Mouse (Mus musculus) hindbrain, embryonic 16.5 days (tissue): ENCODE measurements around the gene Grm7. TPM values are rescaled to one million over a fixed set of nuclear protein-coding genes. Genes with fewer than 3 reads are reported as not detected.

Experiments
- ATAC-seq: fragments of 200-750 bp; cut with Nextera tagmentation; 2 replicates; pipeline ENCODE4 v1.8.0; 2017; ENCODE audit warnings: moderate TSS enrichment, moderate library complexity
- H3K27ac ChIP-seq: fragments of 300-500 bp; sonication (generic); 2 replicates; pipeline ENCODE4 v1.5.1; 2014; ENCODE audit warnings: low read depth, mild to moderate bottlenecking, control low read depth, low read length, moderate library complexity
- H3K27me3 ChIP-seq: fragments of 300-500 bp; sonication (generic); replicated peaks from 2 replicates; pipeline ENCODE4 v1.6.1; 2014; ENCODE audit warnings: low read length; ENCODE audit not compliant: control insufficient read depth, insufficient read depth
- H3K36me3 ChIP-seq: fragments of 300-500 bp; sonication (generic); 2 replicates; pipeline ENCODE4 v1.6.1; 2014; ENCODE audit warnings: mild to moderate bottlenecking, low read length, moderate library complexity, mixed read lengths; ENCODE audit not compliant: control insufficient read depth, insufficient read depth
- H3K4me1 ChIP-seq: fragments of 300-500 bp; sonication (generic); 2 replicates; pipeline ENCODE4 v1.6.1; 2014; ENCODE audit warnings: low read depth, low read length; ENCODE audit not compliant: control insufficient read depth, insufficient read depth
- H3K4me2 ChIP-seq: fragments of 300-500 bp; sonication (generic); 2 replicates; pipeline ENCODE4 v1.6.1; 2014; ENCODE audit warnings: mild to moderate bottlenecking, low read length, control low read depth, moderate library complexity
- H3K4me3 ChIP-seq: fragments of 300-500 bp; sonication (generic); 2 replicates; pipeline ENCODE4 v1.5.1; 2014; ENCODE audit warnings: mild to moderate bottlenecking, low read length, control low read depth, moderate library complexity
- H3K9ac ChIP-seq: fragments of 300-500 bp; sonication (generic); 2 replicates; pipeline ENCODE4 v1.6.1; 2014; ENCODE audit warnings: low read depth, mild to moderate bottlenecking, control low read depth, low read length, moderate library complexity
- H3K9me3 ChIP-seq: fragments of 300-500 bp; sonication (generic); 2 replicates; pipeline ENCODE4 v1.6.1; 2014; ENCODE audit warnings: mild to moderate bottlenecking, low read length, moderate library complexity; ENCODE audit not compliant: control insufficient read depth
- WGBS: fragments of 180-500 bp; shearing (Covaris S2); extraction: QIAGEN DNeasy Blood & Tissue Kit; methylation state at CpG from one replicate; pipeline ENCODE4 v1.1.7; 2014; 5-methylcytosine and 5-hydroxymethylcytosine counted together
- polyA plus RNA-seq: library from polyadenylated mRNA; unstranded; fragments of >200 nt; fragmentation: Nextera tagmentation; extraction: Ambion mirVana; gene quantifications from 2 replicates; pipeline ENCODE4 v1.2.1, GENCODE M21; 2015

Grm7 gene
- polyA plus RNA-seq, 1 experiment from 2014 or later: 42.3 TPM

DNA sequence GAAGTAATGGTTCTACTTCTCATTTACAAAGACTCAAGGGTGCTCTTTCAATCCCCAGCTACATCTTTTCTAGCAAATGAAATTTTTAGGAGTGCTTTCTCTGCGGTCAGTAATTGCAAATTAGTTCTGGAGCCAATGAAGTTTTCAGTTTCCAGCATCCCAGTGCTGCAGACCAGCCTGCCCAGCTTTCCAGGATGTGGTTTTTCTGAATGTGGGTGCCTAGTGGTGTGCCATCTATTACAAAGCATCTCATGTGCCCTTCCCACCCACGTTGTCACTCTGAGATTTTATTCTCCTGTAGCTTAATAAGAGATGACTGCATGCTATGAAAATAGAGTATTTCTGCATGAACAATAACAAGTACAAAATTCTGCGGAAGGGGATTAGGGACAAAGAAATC lies 612.9 kb downstream of the Grm7 start:
- H3K4me3 ChIP-seq: no peak overlapping the region
- H3K27ac ChIP-seq: no peak overlapping the region
- H3K27me3 ChIP-seq: no peaks in the 10 kb centered on the region
- H3K4me1 ChIP-seq: no peaks in the 10 kb centered on the region
- no peak overlapping the region for H3K4me2 ChIP-seq
- H3K9me3 ChIP-seq: no peaks in the 10 kb centered on the region
- H3K9ac ChIP-seq: no peak overlapping the region
- 54% methylated on average over 3 of the region's 3 CpGs for WGBS
- no peak for ATAC-seq
- H3K36me3 ChIP-seq: no peaks in the 10 kb centered on the region

DNA sequence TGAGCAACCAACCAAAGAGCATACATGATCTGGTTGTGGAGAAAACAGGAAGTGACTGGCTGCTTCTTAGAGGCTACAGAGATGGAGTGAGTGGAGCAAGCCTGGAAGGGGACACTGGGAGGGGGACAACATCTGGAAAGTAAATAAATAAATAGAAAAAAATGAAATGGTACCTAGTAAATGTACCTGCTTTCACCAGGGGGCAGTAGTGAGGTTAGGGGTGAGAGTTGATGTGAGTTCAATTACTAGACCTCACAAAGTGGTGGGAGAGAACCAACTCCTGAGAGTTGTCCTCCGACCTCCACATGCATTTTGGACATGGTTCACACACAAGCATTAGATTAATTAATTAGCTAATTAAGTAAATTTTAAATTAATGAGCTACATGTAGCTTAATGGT lies 615.8 kb downstream of the Grm7 start:
- no peak overlapping the region for H3K27ac ChIP-seq
- H3K27me3 ChIP-seq: no peaks in the 10 kb centered on the region
- no peak for ATAC-seq
- H3K4me1 ChIP-seq: no peaks in the 10 kb centered on the region
- no peak overlapping the region for H3K4me3 ChIP-seq
- no peaks in the 10 kb centered on the region for H3K9me3 ChIP-seq
- no peaks in the 10 kb centered on the region for H3K36me3 ChIP-seq
- WGBS: 90% methylated on average over 1 of the region's 1 CpGs
- H3K4me2 ChIP-seq: no peak overlapping the region
- no peak overlapping the region for H3K9ac ChIP-seq

DNA sequence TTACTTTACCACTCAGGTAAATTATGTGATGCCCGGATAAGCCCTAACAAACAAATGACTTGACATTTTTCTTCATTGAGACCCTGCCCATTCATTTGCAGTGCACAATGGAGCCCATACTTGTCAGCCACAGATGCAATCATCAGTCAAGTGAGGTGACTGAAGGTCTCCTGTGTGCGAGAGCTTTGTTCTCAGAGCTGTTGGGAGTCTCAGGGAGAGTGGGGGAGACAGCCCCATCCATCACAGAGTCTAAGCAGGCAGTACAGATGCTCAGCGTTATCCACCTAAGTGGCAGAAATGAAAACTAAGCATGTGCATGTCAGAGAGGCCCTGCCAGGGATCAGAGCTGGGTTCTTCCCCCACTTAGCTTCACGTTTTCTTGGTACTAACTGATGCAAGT lies 631.3 kb downstream of the Grm7 start:
- 33% methylated on average over 4 of the region's 4 CpGs for WGBS
- no peaks in the 10 kb centered on the region for H3K36me3 ChIP-seq
- no peak overlapping the region for H3K4me3 ChIP-seq
- H3K4me2 ChIP-seq: no peak overlapping the region
- no peaks in the 10 kb centered on the region for H3K27me3 ChIP-seq
- no peaks in the 10 kb centered on the region for H3K4me1 ChIP-seq
- H3K27ac ChIP-seq: no peak overlapping the region
- ATAC-seq: peak; percentile 52; the same call in 1 of the 2 replicates
- H3K9me3 ChIP-seq: no peaks in the 10 kb centered on the region
- no peak overlapping the region for H3K9ac ChIP-seq

DNA sequence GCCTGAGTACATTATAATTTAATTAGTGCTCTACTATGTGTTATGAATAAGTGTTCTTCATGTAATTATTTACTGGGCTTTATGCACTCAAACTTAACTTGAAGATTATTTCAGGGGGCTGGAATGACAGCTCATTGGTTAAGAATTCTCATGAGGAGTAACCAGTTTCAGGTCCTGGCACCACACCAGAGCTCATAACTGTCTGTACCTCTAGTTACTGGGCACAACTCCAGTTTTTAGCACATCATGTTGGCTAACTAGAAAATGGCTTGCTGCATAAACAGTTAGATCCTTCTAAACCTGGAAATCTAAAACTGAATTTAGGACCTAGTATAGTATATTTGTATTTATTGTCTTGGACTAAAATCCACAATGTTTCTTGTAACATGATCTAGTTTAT lies 633.1 kb downstream of the Grm7 start:
- H3K4me2 ChIP-seq: no peak overlapping the region
- H3K4me3 ChIP-seq: no peak overlapping the region
- no peaks in the 10 kb centered on the region for H3K4me1 ChIP-seq
- ATAC-seq: no peak
- H3K9me3 ChIP-seq: no peaks in the 10 kb centered on the region
- no peak overlapping the region for H3K27ac ChIP-seq
- no peak overlapping the region for H3K9ac ChIP-seq
- H3K36me3 ChIP-seq: no peaks in the 10 kb centered on the region
- no peaks in the 10 kb centered on the region for H3K27me3 ChIP-seq

DNA sequence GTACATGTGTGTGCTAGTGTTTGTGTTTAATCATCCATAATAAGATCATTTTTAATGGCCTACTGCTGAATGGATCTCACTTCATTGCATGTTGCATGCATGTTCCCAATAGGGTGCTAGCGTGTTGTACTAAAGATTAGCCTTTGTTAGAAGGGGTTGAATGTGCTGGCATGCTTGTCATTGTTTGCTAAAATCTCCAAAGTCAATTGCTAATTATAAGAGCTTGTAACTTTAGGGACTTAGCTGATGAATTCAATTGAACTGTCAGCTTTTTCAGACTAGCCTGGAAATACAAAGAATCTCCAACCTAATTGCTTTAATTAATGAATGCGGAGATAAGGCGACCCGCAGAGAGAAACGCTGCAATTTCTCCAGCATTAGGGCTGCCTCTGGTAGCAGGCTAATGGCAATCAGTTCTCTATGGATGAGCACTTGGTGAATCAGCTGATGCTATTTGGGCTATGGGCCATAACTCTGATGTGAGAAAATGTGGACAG lies 648.2 kb downstream of the Grm7 start:
- Histone ChIP-seq H3K4me3 (no peak overlapping the region), H3K36me3 (no peaks in the 10 kb centered on the region), H3K9me3 (no peaks in the 10 kb centered on the region), H3K27me3 (no peaks in the 10 kb centered on the region), H3K9ac (no peak overlapping the region), H3K4me2 (no peak overlapping the region), H3K27ac (no peak overlapping the region), H3K4me1 (no peaks in the 10 kb centered on the region)
- WGBS: 30% methylated on average over 5 of the region's 5 CpGs
- ATAC-seq: peak; percentile 77

DNA sequence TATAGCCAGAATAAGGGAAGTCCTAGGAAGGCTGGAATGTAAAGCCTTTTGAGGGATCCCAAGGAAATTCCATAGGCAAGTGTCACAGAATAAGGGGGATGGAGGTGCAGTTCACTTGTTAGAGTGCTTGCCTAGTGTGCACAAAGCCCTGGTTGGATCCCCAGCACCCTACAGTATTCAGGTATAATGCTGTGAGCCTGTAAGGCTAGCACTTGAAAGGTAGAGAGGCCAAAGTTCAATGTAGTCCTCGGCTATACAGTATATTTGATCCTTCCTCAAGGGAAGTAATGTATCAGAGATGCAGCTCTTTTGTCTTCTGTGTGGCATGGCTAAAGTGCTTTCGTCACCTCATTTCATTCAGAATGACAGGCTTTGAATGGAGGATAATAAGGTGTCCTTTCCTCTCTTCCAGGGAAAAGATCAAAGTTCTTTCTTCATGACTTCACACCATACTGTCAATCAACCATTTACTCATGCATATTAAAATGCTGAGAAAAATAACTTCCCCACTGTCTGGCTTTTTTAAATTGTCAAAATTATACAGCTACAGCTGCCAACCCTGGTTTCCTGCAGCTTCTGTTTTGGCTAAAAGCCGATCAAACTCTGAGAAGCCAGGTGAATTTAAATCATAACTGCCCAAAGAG lies 658.7 kb downstream of the Grm7 start:
- Histone ChIP-seq H3K4me1 (no peaks in the 10 kb centered on the region), H3K27ac (peak overlapping the region; percentile 48; the same call in 1 of the 2 replicates), H3K9me3 (no peaks in the 10 kb centered on the region), H3K27me3 (no peaks in the 10 kb centered on the region), H3K4me3 (no peak overlapping the region), H3K4me2 (no peak overlapping the region), H3K9ac (no peak overlapping the region), H3K36me3 (no peaks in the 10 kb centered on the region)
- 36% methylated on average over 3 of the region's 3 CpGs for WGBS
- ATAC-seq: no peak

DNA sequence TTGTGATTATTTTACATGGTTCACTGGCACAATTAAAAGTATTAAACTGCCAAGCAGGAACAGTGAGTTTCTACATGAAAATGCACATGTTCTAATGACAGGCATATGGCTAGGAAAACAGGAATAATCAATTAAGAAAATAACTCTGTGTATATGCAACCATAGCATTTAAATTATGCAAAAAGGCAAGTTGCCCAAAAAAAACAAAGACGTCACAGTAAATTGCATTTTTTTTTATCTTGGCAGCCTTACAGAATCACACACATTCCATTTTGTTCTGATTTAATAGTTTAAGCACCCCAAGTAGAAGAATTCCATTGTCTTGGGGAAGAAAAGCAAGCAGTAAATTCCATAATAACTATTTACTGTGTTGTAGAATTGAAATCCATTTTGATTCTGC lies 716.3 kb downstream of the Grm7 start:
- no peak for ATAC-seq
- Histone ChIP-seq H3K4me2 (no peak overlapping the region), H3K4me1 (no peaks in the 10 kb centered on the region), H3K27me3 (no peaks in the 10 kb centered on the region), H3K27ac (no peak overlapping the region), H3K9me3 (no peaks in the 10 kb centered on the region), H3K36me3 (no peaks in the 10 kb centered on the region), H3K9ac (no peak overlapping the region), H3K4me3 (no peak overlapping the region)
- WGBS: 13% methylated on average over 1 of the region's 1 CpGs

DNA sequence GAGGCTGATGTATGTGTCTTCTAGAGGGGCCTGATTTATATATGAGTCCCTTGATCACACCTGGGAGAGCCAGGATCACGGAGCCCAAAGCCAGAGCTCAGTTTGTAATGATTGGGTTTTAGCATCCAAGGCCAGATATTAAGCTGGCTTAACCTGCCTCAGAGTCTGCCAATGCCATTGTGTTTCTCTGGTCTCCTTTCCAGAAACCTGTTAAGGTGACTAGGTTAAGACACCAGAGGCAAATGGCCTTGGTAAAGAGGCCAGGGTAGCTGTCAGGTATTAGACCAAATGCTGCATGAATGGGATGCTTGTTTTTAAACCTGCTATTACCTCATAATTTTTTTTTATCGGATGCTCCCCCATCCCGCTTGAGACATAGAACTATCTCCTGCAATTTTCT lies 722.7 kb downstream of the Grm7 start:
- H3K27me3 ChIP-seq: no peaks in the 10 kb centered on the region
- H3K4me2 ChIP-seq: no peak overlapping the region
- H3K4me3 ChIP-seq: no peak overlapping the region
- no peaks in the 10 kb centered on the region for H3K36me3 ChIP-seq
- peaks cover 12% of the 10 kb centered on the region for H3K4me1 ChIP-seq
- no peak overlapping the region for H3K9ac ChIP-seq
- no peaks in the 10 kb centered on the region for H3K9me3 ChIP-seq
- no peak for ATAC-seq
- H3K27ac ChIP-seq: no peak overlapping the region
- 89% methylated on average over 3 of the region's 3 CpGs for WGBS

DNA sequence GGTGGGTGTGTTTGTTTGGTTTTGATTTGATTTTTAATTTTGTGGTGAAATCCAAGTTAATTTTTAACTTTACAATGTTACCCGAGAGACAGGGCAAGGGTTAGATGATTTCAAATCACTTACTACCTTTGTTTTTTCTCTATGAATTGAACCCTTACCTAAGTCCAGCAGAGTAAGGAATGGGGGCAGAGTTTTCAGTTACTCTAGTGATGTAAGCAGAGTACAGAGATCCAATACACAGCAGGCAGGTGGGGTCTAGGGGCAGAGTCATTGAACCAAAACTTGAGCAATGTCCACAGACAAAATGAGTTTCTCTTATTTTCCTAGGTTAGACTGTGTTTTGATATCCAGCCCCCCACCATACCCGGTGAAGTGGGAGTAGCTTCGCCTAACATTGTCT lies 723.2 kb downstream of the Grm7 start:
- Histone ChIP-seq H3K27me3 (no peaks in the 10 kb centered on the region), H3K4me2 (no peak overlapping the region), H3K27ac (no peak overlapping the region), H3K4me3 (no peak overlapping the region), H3K4me1 (peaks cover 12% of the 10 kb centered on the region), H3K9ac (no peak overlapping the region), H3K9me3 (no peaks in the 10 kb centered on the region), H3K36me3 (no peaks in the 10 kb centered on the region)
- no peak for ATAC-seq
- 83% methylated on average over 3 of the region's 3 CpGs for WGBS

DNA sequence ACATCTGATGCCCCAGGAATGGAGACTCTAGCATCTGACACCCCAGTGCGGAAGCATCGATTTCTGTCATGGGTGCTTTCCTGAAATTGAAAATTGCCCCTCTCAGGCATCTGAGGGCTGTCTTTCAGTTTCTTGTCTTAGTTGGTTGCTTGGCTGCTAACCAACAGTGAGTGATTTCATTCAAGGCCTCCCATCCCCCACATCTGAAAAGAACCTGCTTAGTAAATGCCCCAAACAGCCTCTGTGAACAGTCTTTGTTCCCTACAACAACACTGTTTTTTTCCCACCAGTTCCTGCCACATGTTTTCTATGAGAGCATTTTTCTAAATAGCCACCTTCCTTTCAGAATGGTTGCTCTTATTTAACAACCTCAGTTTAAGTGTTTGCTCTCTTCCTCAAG lies 723.6 kb downstream of the Grm7 start:
- H3K27ac ChIP-seq: no peak overlapping the region
- no peak overlapping the region for H3K9ac ChIP-seq
- H3K36me3 ChIP-seq: no peaks in the 10 kb centered on the region
- WGBS: 65% methylated on average over 2 of the region's 2 CpGs
- no peak overlapping the region for H3K4me3 ChIP-seq
- H3K27me3 ChIP-seq: no peaks in the 10 kb centered on the region
- peaks cover 12% of the 10 kb centered on the region for H3K4me1 ChIP-seq
- ATAC-seq: no peak
- no peaks in the 10 kb centered on the region for H3K9me3 ChIP-seq
- H3K4me2 ChIP-seq: no peak overlapping the region
